Mouse (Mus musculus) lung, postnatal 0 days (tissue): Measurements from ENCODE around the gene Tomm7. TPM values are rescaled to one million over a fixed set of nuclear protein-coding genes. Genes with fewer than 3 reads are reported as not detected.
"Not testable (repeated sequence)": the region's sequence is repeated elsewhere in the genome, so short reads cannot be mapped to it uniquely, and the experiment has no call there.

Source experiments
- ATAC-seq: fragments of 200-750 bp; cut with Nextera tagmentation; 2 replicates; pipeline ENCODE4 v1.8.0; 2017; ENCODE audit warnings: moderate library complexity
- DNase-seq: peaks from one replicate; pipeline ENCODE4 v3.0.0-alpha.2; 2016; ENCODE audit warnings: low spot score
- H3K27ac ChIP-seq: fragments of 300-500 bp; sonication (generic); 2 replicates; pipeline ENCODE4 v1.5.1; 2014; ENCODE audit warnings: antibody characterized with exemption, mild to moderate bottlenecking, low read length, mixed read lengths
- H3K27me3 ChIP-seq: fragments of 300-500 bp; sonication (generic); replicated peaks from 2 replicates; pipeline ENCODE4 v1.6.1; 2014; ENCODE audit warnings: low read length, mixed read lengths; ENCODE audit not compliant: insufficient read depth
- H3K36me3 ChIP-seq: fragments of 300-500 bp; sonication (generic); 2 replicates; pipeline ENCODE4 v1.6.1; 2014; ENCODE audit warnings: low read length, mixed read lengths; ENCODE audit not compliant: insufficient read depth
- H3K4me1 ChIP-seq: fragments of 300-500 bp; sonication (generic); 2 replicates; pipeline ENCODE4 v1.6.1; 2014; ENCODE audit warnings: antibody characterized with exemption, low read depth, low read length, mixed read lengths; ENCODE audit not compliant: insufficient read depth
- H3K4me2 ChIP-seq: fragments of 300-500 bp; sonication (generic); replicated peaks from 2 replicates; pipeline ENCODE4 v1.6.1; 2014; ENCODE audit warnings: low read depth, mild to moderate bottlenecking, low read length, moderate library complexity, mixed read lengths
- H3K4me3 ChIP-seq: fragments of 300-500 bp; sonication (generic); 2 replicates; pipeline ENCODE4 v1.5.1; 2014; ENCODE audit warnings: low read depth, low read length
- H3K9ac ChIP-seq: fragments of 300-500 bp; sonication (generic); replicated peaks from 2 replicates; pipeline ENCODE4 v1.6.1; 2014; ENCODE audit warnings: low read depth, mild to moderate bottlenecking
- H3K9me3 ChIP-seq: fragments of 300-500 bp; sonication (generic); 2 replicates; pipeline ENCODE4 v1.6.1; 2016; ENCODE audit warnings: low read length, mixed read lengths
- CTCF ChIP-seq: IDR thresholded peaks from 2 replicates; pipeline ENCODE4 v1.5.1; 2016; ENCODE audit warnings: antibody characterized with exemption, mild to moderate bottlenecking
- EP300 ChIP-seq: IDR thresholded peaks from 2 replicates; pipeline ENCODE4 v1.6.1; 2016; ENCODE audit warnings: antibody characterized with exemption, mild to moderate bottlenecking, control low read depth
- WGBS: fragments of 180-500 bp; shearing (Covaris S2); extraction: QIAGEN DNeasy Blood & Tissue Kit; methylation state at CpG from one replicate; pipeline ENCODE4 v1.1.7; 2014; 5-methylcytosine and 5-hydroxymethylcytosine counted together
- polyA plus RNA-seq: library from polyadenylated mRNA; unstranded; fragments of >200 nt; fragmentation: Nextera tagmentation; extraction: Ambion mirVana; gene quantifications from 2 replicates; pipeline ENCODE4 v1.2.1, GENCODE M21; 2015

The Tomm7 gene
- polyA plus RNA-seq, 1 experiment from 2014 or later, result 102 TPM

DNA sequence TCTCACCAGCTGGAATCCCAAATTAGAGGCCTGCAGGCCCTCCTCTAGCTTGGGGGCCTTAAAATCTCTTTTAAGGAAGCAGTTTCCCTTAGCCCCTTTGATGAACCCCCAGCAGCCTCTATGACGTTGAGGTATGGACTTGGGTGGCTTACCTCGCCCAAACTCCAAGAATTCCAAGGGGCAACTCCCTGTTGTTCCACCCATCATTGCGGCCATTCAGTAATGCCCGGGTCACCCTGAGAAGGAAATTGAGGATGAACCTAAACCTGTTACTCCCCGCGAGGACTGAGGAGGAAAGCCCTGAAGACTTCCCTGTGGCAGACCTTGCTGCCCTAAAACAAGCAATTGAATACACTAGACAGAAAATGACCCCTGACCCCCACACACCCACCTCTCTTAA, 11.5 kb upstream of the Tomm7 start:
- Histone ChIP-seq H3K4me1 (no peaks in the 10 kb centered on the region), H3K4me2 (no peak overlapping the region), H3K27me3 (no peaks in the 10 kb centered on the region), H3K9ac (no peak overlapping the region), H3K9me3 (no peaks in the 10 kb centered on the region), H3K27ac (no peak overlapping the region), H3K4me3 (no peak overlapping the region), H3K36me3 (no peaks in the 10 kb centered on the region)
- no peak for TF ChIP-seq CTCF
- TF ChIP-seq EP300, result no peak
- whole genome bisulfite sequencing, result 84% methylated on average over 6 of the region's 6 CpGs
- ATAC-seq (no peak), DNase-seq (no peak)

DNA sequence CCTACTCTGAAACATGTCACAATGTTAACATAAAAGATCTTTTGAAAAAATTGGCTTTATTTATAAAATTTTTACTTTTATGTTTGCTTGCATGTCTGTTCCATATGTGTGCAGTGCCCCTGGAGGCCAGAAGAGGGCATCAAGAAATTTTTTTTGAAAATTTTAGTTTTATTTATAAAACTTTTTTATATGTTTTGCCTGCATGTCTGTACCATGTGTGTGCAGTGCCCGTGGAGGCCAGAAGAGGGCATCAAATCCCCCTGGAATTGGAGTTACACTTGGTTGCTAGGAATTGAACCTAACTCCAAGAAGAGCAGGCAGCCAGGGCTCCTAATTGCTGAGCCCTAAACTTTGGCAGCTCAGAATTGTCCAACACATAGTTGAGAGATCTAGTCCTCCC, 9.0 kb upstream of the Tomm7 start:
- not testable (repeated sequence) for ATAC-seq, H3K9me3 ChIP-seq, H3K27ac ChIP-seq, H3K4me2 ChIP-seq, H3K36me3 ChIP-seq, H3K27me3 ChIP-seq, H3K4me3 ChIP-seq, H3K9ac ChIP-seq, H3K4me1 ChIP-seq
- peak; percentile 41 for TF ChIP-seq CTCF
- DNase-seq, result peak; percentile 32
- 82% methylated on average over 1 of the region's 1 CpGs for WGBS

DNA sequence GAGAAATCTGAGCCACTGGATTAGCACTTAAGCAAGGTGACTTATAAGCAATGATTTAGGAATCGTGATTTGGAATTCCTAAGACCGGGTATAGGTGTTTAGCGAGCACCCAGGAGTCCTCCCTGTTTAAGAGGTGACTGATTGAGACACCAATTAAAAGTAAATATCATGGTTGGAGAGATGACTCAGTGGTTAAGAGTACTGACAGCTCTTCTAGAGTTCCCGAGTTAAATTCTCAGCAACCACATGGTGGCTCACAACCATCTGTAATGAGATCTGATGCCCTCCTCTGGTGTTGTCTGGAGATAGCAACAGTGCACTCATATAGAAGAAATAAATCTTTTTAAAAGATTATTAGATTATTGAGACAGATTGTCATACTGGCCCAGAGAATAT, 7.2 kb upstream of the Tomm7 start:
- peak overlapping the region; percentile 72; the same call in 1 of the 2 replicates for H3K27ac ChIP-seq
- 5% methylated on average over 4 of the region's 4 CpGs for WGBS
- H3K36me3 ChIP-seq, H3K9me3 ChIP-seq, H3K27me3 ChIP-seq, DNase-seq, H3K4me1 ChIP-seq: not testable (repeated sequence)
- H3K9ac ChIP-seq, result peak overlapping the region; percentile 62
- H3K4me2 ChIP-seq, result peak overlapping the region; percentile 67
- peak; percentile 46 for TF ChIP-seq CTCF
- ATAC-seq, result peak; percentile 0; the same call in 1 of the 2 replicates
- peak overlapping the region; percentile 74 for H3K4me3 ChIP-seq

DNA sequence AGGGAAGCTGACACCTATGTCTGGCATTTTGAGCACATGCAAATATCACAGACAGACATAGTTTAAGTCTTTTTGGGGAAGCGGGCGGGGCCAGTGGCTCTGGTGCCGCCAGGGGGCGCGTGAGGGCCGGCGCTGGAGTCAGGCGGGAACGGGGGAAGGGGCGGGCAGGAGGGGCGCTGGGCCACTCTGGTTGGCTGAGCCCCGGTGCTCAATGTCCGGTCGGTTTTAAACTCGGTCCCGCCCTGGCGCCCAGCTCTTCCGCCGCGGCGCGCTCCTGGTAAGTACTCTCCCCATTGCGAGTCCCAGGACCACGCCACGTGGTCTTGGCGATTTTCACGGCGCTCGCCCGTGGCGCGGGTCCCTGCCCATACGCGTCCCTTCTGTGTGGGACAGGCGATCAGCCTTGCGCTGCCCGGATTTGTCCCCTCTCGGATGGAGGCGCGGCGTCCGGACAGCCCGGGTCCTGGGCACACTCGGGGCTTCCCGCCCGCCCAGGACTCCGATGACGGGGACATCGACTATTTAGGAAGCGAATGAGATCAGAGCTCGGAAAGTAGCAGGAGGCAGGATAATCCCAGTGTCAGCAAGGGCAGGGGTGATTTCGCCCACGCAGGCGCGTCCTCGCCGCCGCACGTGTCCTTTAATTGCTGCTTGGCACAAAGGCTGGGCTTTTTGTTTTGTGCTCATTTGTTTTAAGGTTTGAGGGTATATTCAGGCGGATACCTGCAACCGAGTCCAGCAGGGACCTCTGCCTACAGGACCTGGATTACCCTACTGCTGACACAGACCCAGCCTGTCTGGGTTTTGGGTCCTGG, 6.6 kb upstream of the Tomm7 start:
- H3K4me1 ChIP-seq, result no peaks in the 10 kb centered on the region
- peak overlapping the region; percentile 62 for H3K9ac ChIP-seq
- no peaks in the 10 kb centered on the region for H3K27me3 ChIP-seq
- no peaks in the 10 kb centered on the region for H3K36me3 ChIP-seq
- no peaks in the 10 kb centered on the region for H3K9me3 ChIP-seq
- H3K4me3 ChIP-seq, result peak overlapping the region; percentile 74
- peak overlapping the region; percentile 72; the same call in 1 of the 2 replicates for H3K27ac ChIP-seq
- peak overlapping the region; percentile 67 for H3K4me2 ChIP-seq
- TF ChIP-seq CTCF, result peak; percentile 81
- no peak for TF ChIP-seq EP300
- WGBS, result under 1% methylated on average over 58 of the region's 61 CpGs
- DNase-seq (peak; percentile 87), ATAC-seq (peak; percentile 99)

DNA sequence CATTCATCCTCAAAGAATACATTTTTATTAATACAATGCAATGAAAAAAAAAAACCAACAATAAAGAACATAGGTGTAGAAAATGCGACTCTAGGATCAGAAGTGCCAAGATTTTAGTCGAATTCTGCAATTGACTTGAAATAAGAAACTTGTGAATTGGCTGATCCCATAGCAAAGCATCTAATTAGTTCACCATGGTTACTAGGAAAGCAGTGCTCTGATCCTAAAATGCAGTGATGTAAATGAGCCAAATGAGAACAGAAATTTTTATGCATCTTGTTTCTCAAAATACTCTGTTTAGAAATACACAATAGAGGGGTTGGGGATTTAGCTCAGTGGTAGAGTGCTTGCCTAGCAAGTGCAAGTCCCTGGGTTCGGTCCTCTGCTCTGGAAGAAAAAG, 1.2 kb upstream of the Tomm7 start:
- no peaks in the 10 kb centered on the region for H3K36me3 ChIP-seq
- H3K27me3 ChIP-seq, result no peaks in the 10 kb centered on the region
- peaks cover 7% of the 10 kb centered on the region; the same call in 1 of the 2 replicates for H3K4me1 ChIP-seq
- TF ChIP-seq EP300, result no peak
- no peak for TF ChIP-seq CTCF
- no peak for ATAC-seq
- no peak for DNase-seq
- WGBS, result 88% methylated on average over 3 of the region's 3 CpGs
- no peak overlapping the region for H3K4me2 ChIP-seq
- no peak overlapping the region for H3K4me3 ChIP-seq
- H3K27ac ChIP-seq, result peak overlapping the region; percentile 89
- no peak overlapping the region for H3K9ac ChIP-seq
- no peaks in the 10 kb centered on the region for H3K9me3 ChIP-seq

DNA sequence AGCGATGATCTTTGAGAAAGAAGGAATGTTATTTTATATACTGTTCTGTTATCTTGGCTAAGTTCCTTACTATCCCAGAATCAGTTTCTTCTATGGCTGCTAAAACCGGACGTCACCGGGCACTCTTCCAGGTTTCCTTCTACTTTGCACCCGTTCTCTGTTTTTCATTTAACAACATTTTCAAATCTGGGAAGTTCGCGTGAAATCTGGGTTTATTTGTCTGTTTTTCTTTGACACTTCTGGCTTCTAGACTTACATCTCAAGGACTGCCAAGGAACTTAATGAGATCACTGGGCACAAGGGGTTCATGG, 525 bp upstream of the Tomm7 start:
- Histone ChIP-seq H3K4me1 (peaks cover 7% of the 10 kb centered on the region; the same call in 1 of the 2 replicates), H3K4me3 (peak overlapping the region; percentile 43), H3K27me3 (no peaks in the 10 kb centered on the region), H3K4me2 (peak overlapping the region; percentile 57), H3K27ac (peak overlapping the region; percentile 89), H3K9me3 (no peaks in the 10 kb centered on the region), H3K36me3 (no peaks in the 10 kb centered on the region), H3K9ac (peak overlapping the region; percentile 70)
- peak; percentile 85 for DNase-seq
- WGBS, result 15% methylated on average over 7 of the region's 7 CpGs
- TF ChIP-seq CTCF (no peak), EP300 (no peak; the same call in 1 of the 2 replicates)
- ATAC-seq, result peak; percentile 34
